Mouse (Mus musculus) midbrain, embryonic 14.5 days (tissue): Measurements from ENCODE around the gene Fry. TPM values are rescaled to one million over a fixed set of nuclear protein-coding genes. Genes with fewer than 3 reads are reported as not detected.
A peak's percentile ranks its signal among the peaks of the same experiment; 100 is the strongest.

ENCODE experiments used
- ATAC-seq: fragments of 200-750 bp; cut with Nextera tagmentation; 2 replicates; pipeline ENCODE4 v1.8.0; 2017; ENCODE audit warnings: moderate number of reproducible peaks, moderate library complexity; ENCODE audit not compliant: low FRiP score, low TSS enrichment
- DNase-seq: peaks from one replicate; pipeline ENCODE4 v3.0.0-alpha.2; 2015
- H3K27ac ChIP-seq: fragments of 300-500 bp; sonication (generic); replicated peaks from 2 replicates; pipeline ENCODE4 v1.5.1; 2014; ENCODE audit warnings: mild to moderate bottlenecking, low read depth, low read length, moderate library complexity
- H3K27me3 ChIP-seq: fragments of 300-500 bp; sonication (generic); 2 replicates; pipeline ENCODE4 v1.6.1; 2014; ENCODE audit warnings: low read length, control low read depth, mixed read lengths; ENCODE audit not compliant: control insufficient read depth, insufficient read depth
- H3K36me3 ChIP-seq: fragments of 300-500 bp; sonication (generic); 2 replicates; pipeline ENCODE4 v1.6.1; 2014; ENCODE audit warnings: low read length, control low read depth; ENCODE audit not compliant: control insufficient read depth, insufficient read depth
- H3K4me1 ChIP-seq: fragments of 300-500 bp; sonication (generic); 2 replicates; pipeline ENCODE4 v1.6.1; 2014; ENCODE audit warnings: mild to moderate bottlenecking, antibody characterized with exemption, low read length, control low read depth; ENCODE audit not compliant: control insufficient read depth, insufficient read depth
- H3K4me2 ChIP-seq: fragments of 300-500 bp; sonication (generic); 2 replicates; pipeline ENCODE4 v1.6.1; 2014; ENCODE audit warnings: mild to moderate bottlenecking, low read length, moderate library complexity
- H3K4me3 ChIP-seq: fragments of 300-500 bp; sonication (generic); replicated peaks from 2 replicates; pipeline ENCODE4 v1.5.1; 2014; ENCODE audit warnings: low read depth, low read length
- H3K9ac ChIP-seq: fragments of 300-500 bp; sonication (generic); replicated peaks from 2 replicates; pipeline ENCODE4 v1.6.1; 2014; ENCODE audit warnings: mild to moderate bottlenecking, low read length, moderate library complexity
- H3K9me3 ChIP-seq: fragments of 300-500 bp; sonication (generic); 2 replicates; pipeline ENCODE4 v1.6.1; 2016; ENCODE audit warnings: low read length, control low read depth, mixed read lengths; ENCODE audit not compliant: control insufficient read depth
- WGBS: fragments of 180-500 bp; shearing (Covaris S2); extraction: QIAGEN DNeasy Blood & Tissue Kit; methylation state at CpG from one replicate; pipeline ENCODE4 v1.1.7; 2014; 5-methylcytosine and 5-hydroxymethylcytosine counted together
- polyA plus RNA-seq: library from polyadenylated mRNA; unstranded; fragments of >200 nt; fragmentation: Nextera tagmentation; extraction: Ambion mirVana; gene quantifications from 2 replicates; pipeline ENCODE4 v1.2.1, GENCODE M21; 2014

Fry gene
- polyA plus RNA-seq, 1 experiment from 2014 or later = 68.5 TPM

DNA sequence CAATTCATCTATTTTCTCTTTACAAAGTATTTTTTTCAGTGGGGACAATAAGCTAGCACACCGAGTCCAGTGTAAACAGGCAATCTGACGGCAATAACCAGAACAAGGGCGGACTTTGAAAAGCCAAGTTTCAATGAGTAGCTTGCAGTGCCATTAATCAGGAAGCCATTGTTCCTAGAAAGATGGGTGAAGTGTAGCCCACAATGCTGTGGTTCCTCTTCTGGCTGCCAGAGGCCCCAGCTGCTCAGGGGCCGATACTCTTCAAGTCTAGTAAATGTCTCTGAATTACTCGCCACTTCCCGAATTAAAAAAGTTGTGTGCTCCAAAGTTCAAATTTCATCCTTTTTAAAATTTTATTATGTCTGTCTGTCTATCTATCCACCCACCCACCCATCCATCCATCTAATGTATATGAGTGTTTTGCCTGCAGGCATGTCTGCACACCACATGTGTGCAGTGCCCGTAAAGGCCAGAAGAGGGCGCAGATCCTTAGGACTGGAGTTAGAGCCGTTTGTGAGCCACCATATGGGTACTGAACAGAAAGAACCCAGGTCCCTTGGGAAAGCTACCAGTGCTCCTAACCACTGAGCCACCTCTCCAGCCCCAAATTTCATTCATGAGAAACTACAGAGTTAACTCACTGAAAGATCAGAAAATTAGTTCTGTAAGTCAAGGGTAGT lies 19.5 kb downstream of the Fry start:
- H3K27me3 ChIP-seq = no peaks in the 10 kb centered on the region
- no peaks in the 10 kb centered on the region for H3K36me3 ChIP-seq
- no peak for DNase-seq
- H3K4me3 ChIP-seq = no peak overlapping the region
- H3K9ac ChIP-seq = no peak overlapping the region
- no peaks in the 10 kb centered on the region for H3K9me3 ChIP-seq
- no peak overlapping the region for H3K4me2 ChIP-seq
- 84% methylated on average over 9 of the region's 9 CpGs for whole genome bisulfite sequencing
- ATAC-seq = no peak
- H3K4me1 ChIP-seq = no peaks in the 10 kb centered on the region
- H3K27ac ChIP-seq = no peak overlapping the region

DNA sequence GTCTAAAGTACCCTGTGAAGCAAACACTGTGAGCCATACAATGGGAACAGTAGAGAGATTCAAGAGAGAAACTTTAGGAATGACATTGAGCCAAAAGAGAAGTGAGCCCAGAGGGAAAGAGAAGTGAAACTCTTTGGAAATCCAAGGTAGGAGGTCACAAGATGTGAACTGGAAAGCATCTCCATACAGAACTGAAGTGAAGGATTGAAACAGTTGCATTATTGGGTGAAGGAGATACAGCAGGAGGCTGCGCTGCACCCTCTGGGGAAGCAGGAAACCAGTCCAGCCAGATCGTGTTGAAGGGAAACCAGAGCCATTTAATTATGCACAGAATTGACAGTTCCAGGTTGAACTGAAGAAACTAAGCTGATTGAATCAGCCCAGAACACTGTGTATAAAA lies 22.1 kb downstream of the Fry start:
- Histone ChIP-seq H3K27me3 (no peaks in the 10 kb centered on the region), H3K4me3 (no peak overlapping the region), H3K4me1 (no peaks in the 10 kb centered on the region), H3K36me3 (no peaks in the 10 kb centered on the region), H3K9me3 (no peaks in the 10 kb centered on the region), H3K9ac (no peak overlapping the region), H3K4me2 (no peak overlapping the region), H3K27ac (no peak overlapping the region)
- ATAC-seq (no peak), DNase-seq (no peak)
- 81% methylated on average over 2 of the region's 2 CpGs for WGBS

GRCm38 (mm10) chr5:150145967-150146366 lies 27.5 kb downstream of the Fry start:
- WGBS = 81% methylated on average over 3 of the region's 3 CpGs
- ATAC-seq = no peak

GRCm38 (mm10) chr5:150146612-150147011 lies 28.2 kb downstream of the Fry start:
- 94% methylated on average over 4 of the region's 4 CpGs for WGBS
- ATAC-seq (no peak), DNase-seq (no peak)
- H3K9ac ChIP-seq = no peak overlapping the region
- H3K27ac ChIP-seq = no peak overlapping the region
- no peak overlapping the region for H3K4me2 ChIP-seq
- no peak overlapping the region for H3K4me3 ChIP-seq
- no peaks in the 10 kb centered on the region for H3K27me3 ChIP-seq
- no peaks in the 10 kb centered on the region for H3K9me3 ChIP-seq
- H3K4me1 ChIP-seq = no peaks in the 10 kb centered on the region
- H3K36me3 ChIP-seq = no peaks in the 10 kb centered on the region

More at GRCm38 (mm10) chr5:150145967-150146366, 27.5 kb downstream of the Fry start:
- no peak overlapping the region for H3K4me2 ChIP-seq
- H3K4me1 ChIP-seq = no peaks in the 10 kb centered on the region
- no peak overlapping the region for H3K9ac ChIP-seq
- H3K36me3 ChIP-seq = no peaks in the 10 kb centered on the region
- no peaks in the 10 kb centered on the region for H3K27me3 ChIP-seq
- no peak for DNase-seq
- H3K4me3 ChIP-seq = no peak overlapping the region
- H3K9me3 ChIP-seq = no peaks in the 10 kb centered on the region
- H3K27ac ChIP-seq = no peak overlapping the region

GRCm38 (mm10) chr5:150149725-150150124 lies 31.3 kb downstream of the Fry start:
- Histone ChIP-seq H3K27ac (no peak overlapping the region), H3K27me3 (no peaks in the 10 kb centered on the region), H3K4me3 (no peak overlapping the region), H3K4me1 (no peaks in the 10 kb centered on the region), H3K36me3 (no peaks in the 10 kb centered on the region), H3K9me3 (no peaks in the 10 kb centered on the region), H3K9ac (no peak overlapping the region), H3K4me2 (no peak overlapping the region)
- WGBS = 78% methylated on average over 11 of the region's 11 CpGs
- DNase-seq (no peak), ATAC-seq (no peak)

DNA sequence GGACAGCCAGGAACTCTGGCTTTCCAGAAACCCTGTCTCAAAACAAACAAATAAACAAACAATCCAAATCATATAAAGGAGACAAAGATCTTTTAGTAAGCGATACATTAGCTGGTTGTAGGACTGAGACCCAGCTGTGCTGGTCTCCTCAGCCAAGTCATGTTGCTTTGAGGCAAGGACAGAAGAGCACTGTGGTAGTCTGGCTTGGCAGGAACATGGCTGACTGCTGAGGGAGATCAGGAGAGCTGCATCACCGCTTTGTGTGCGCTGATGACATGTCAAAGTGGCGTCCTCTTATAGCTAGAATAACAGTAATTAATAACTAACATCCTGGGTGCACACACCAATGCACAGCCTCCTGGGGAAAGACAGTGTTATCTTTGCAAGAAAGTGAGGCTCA lies 32.5 kb downstream of the Fry start:
- no peaks in the 10 kb centered on the region for H3K9me3 ChIP-seq
- no peak overlapping the region for H3K27ac ChIP-seq
- H3K36me3 ChIP-seq = no peaks in the 10 kb centered on the region
- no peaks in the 10 kb centered on the region for H3K27me3 ChIP-seq
- no peak overlapping the region for H3K9ac ChIP-seq
- no peaks in the 10 kb centered on the region for H3K4me1 ChIP-seq
- ATAC-seq (no peak), DNase-seq (no peak)
- 95% methylated on average over 4 of the region's 4 CpGs for WGBS
- no peak overlapping the region for H3K4me3 ChIP-seq
- no peak overlapping the region for H3K4me2 ChIP-seq

DNA sequence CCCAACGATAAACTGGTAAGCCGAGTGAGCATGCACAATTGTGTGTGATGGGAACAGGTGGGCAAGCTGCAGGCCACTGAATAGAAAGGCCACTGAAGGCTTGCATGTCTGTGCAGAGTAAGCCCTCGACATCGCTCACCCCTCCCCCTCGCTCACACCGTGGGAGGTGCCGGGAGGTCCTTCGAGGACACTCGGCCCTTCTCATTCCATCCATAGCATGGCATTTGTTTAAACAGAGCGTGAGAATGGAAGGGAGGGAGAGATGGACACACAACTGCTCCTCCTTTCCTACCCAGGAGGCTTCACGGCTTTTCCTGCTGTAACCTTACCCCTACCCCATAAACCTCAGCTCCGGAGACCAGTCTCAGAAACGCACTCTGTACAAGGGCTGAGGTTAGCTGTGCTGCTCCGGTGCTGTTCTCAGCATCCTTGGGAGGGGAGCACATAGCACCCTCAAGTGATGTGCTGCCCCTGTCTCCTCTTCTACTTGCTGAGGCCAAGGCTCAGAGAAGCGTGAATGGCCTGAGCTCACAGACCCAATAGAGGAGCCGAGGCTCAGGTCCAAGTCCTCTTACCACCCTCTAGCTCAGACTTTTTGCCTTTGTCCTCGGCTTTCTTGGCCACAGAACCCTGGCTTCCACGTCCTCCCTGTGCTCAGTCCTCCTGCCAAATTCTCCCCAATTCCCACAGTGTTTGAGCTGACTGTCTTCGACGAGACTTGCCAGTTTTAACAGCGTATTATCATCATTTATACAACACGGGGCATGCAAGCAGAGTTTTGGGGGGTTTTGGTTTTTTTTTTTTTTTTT lies 33.8 kb downstream of the Fry start:
- 68% methylated on average over 22 of the region's 22 CpGs for WGBS
- Histone ChIP-seq H3K36me3 (no peaks in the 10 kb centered on the region), H3K9ac (no peak overlapping the region), H3K9me3 (no peaks in the 10 kb centered on the region), H3K4me3 (no peak overlapping the region), H3K4me1 (no peaks in the 10 kb centered on the region), H3K27ac (no peak overlapping the region), H3K4me2 (no peak overlapping the region), H3K27me3 (no peaks in the 10 kb centered on the region)
- ATAC-seq (no peak; the same call in 1 of the 2 replicates), DNase-seq (peak; percentile 14)

GRCm38 (mm10) chr5:150152880-150153281 lies 34.4 kb downstream of the Fry start:
- 70% methylated on average over 10 of the region's 10 CpGs for WGBS
- no peaks in the 10 kb centered on the region for H3K4me1 ChIP-seq
- no peak overlapping the region for H3K4me3 ChIP-seq
- no peaks in the 10 kb centered on the region for H3K36me3 ChIP-seq
- DNase-seq (no peak), ATAC-seq (no peak)
- no peaks in the 10 kb centered on the region for H3K27me3 ChIP-seq
- H3K9me3 ChIP-seq = no peaks in the 10 kb centered on the region
- H3K4me2 ChIP-seq = no peak overlapping the region
- no peak overlapping the region for H3K27ac ChIP-seq
- no peak overlapping the region for H3K9ac ChIP-seq

GRCm38 (mm10) chr5:150155388-150155787 lies 36.9 kb downstream of the Fry start:
- DNase-seq = no peak

More at GRCm38 (mm10) chr5:150155388-150155787, 36.9 kb downstream of the Fry start:
- no peak for ATAC-seq
- Histone ChIP-seq H3K4me2 (no peak overlapping the region), H3K27ac (no peak overlapping the region), H3K9ac (no peak overlapping the region), H3K4me3 (no peak overlapping the region), H3K9me3 (no peaks in the 10 kb centered on the region), H3K27me3 (no peaks in the 10 kb centered on the region), H3K36me3 (no peaks in the 10 kb centered on the region), H3K4me1 (no peaks in the 10 kb centered on the region)
- WGBS = 88% methylated on average over 8 of the region's 8 CpGs
